Mouse (Mus musculus) frontal cortex, postnatal 36 days (tissue): Measurements from ENCODE around the gene Cox7a2l.

ENCODE experiments used
- DNase-seq, 2 experiments: peaks; one replicate each; pipeline ENCODE4 v3.0.0; 2022; ENCODE audit warnings: low spot score in 2 of 2

The Cox7a2l gene

GRCm38 (mm10) chr17:83453587-83453986, 63.5 kb downstream of the Cox7a2l start:
- DNase-seq, result no peak

DNA sequence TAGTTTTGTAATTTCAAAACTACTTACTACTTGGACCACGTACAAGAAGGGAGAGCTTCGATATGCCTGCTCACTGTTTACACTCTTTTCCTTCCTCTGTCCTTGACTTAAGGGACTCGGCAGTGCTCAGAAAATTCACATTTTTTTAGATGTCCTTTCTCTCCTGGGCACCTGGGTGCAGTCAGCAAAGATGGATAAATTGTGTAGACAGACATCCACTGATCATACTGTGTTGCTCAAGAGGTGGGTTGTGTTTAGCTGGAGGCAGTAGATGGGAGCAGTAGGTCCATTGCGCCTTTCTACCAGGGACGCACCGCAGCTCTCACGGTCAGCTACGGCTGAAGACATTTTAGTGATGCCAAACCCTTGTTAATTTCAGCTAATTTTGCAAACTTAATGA, 64.7 kb downstream of the Cox7a2l start:
- no peak for DNase-seq
